Mouse (Mus musculus): Measurements from ENCODE around the gene Helz2. TPM values are rescaled to one million over a fixed set of nuclear protein-coding genes. Genes with fewer than 3 reads are reported as not detected.
"Not testable (repeated sequence)": the region's sequence is repeated elsewhere in the genome, so short reads cannot be mapped to it uniquely, and the experiment has no call there.

The Helz2 gene
- total RNA-seq, 2 experiments from 2014 or later: 1.2 to 1.8 TPM

- DNase-seq (ENCODE audit: low spot score in 2 of 2): no peak
Observed at GRCm38 (mm10) chr2:181201606-181202005, 40.2 kb downstream of the Helz2 start.

- no peak for DNase-seq (ENCODE audit: low spot score in 2 of 2)
Observed at GRCm38 (mm10) chr2:181196628-181197300, 45.1 kb downstream of the Helz2 start.

GRCm38 (mm10) chr2:181193044-181193443 is 48.8 kb downstream of the Helz2 start:
- DNase-seq (ENCODE audit: low spot score in 2 of 2): no peak

- DNase-seq (ENCODE audit: low spot score in 2 of 2): no peak
Observed at GRCm38 (mm10) chr2:181191936-181192335, 49.9 kb downstream of the Helz2 start.

GRCm38 (mm10) chr2:181191385-181191784 is 50.4 kb downstream of the Helz2 start:
- DNase-seq (ENCODE audit: low spot score in 2 of 2): not testable (repeated sequence)

- no peak for DNase-seq (ENCODE audit: low spot score in 2 of 2)
Observed at GRCm38 (mm10) chr2:181189321-181189720, 52.5 kb downstream of the Helz2 start.

GRCm38 (mm10) chr2:181188681-181189080 is 53.1 kb downstream of the Helz2 start:
- DNase-seq (ENCODE audit: low spot score in 2 of 2): no peak

GRCm38 (mm10) chr2:181187121-181188000 is 54.5 kb downstream of the Helz2 start, which contains the start of gene Ppdpf:
Gene Ppdpf, plus strand, starts transcription at chr2:181187247.
- DNase-seq (ENCODE audit: low spot score in 2 of 2): peak; percentile 85 to 92

- peak; percentile 87 to 93 for DNase-seq (ENCODE audit: low spot score in 2 of 2)
Observed at GRCm38 (mm10) chr2:181186635-181187034, 55.2 kb downstream of the Helz2 start.

- DNase-seq (ENCODE audit: low spot score in 2 of 2): no peak
Observed at GRCm38 (mm10) chr2:181180898-181181297, 60.9 kb downstream of the Helz2 start.

GRCm38 (mm10) chr2:181178471-181178870 is 63.4 kb downstream of the Helz2 start:
- DNase-seq (ENCODE audit: low spot score in 2 of 2): no peak

- no peak for DNase-seq (ENCODE audit: low spot score in 2 of 2)
Observed at GRCm38 (mm10) chr2:181178015-181178414, 63.8 kb downstream of the Helz2 start.

Other genes starting within 250 kb of the Helz2 start
- gene Chrna4, start 198.5 kb downstream of the Helz2 start, total RNA-seq (2021): 10 to 100 TPM; 32.4 to 33.7 TPM
- gene Kcnq2, start 106.7 kb downstream of the Helz2 start, total RNA-seq (2021): 100 to 1,000 TPM; 213 to 234 TPM
- 100 to 1,000 TPM; 674 to 713 TPM for gene Eef1a2, start 85.0 kb downstream of the Helz2 start, total RNA-seq (2021)
- gene Ppdpf, start 54.8 kb downstream of the Helz2 start, total RNA-seq (2021): 100 to 1,000 TPM; 135 to 146 TPM
- not detected for gene Ptk6, start 39.2 kb downstream of the Helz2 start, total RNA-seq (2021)
- gene Srms, start 28.8 kb downstream of the Helz2 start, total RNA-seq (2021): under 1 TPM in 1 of 2 experiments, not detected in 1; 0.25 TPM
- not detected for gene Fndc11, start 22.0 kb downstream of the Helz2 start, total RNA-seq (2021)
- 10 to 100 TPM; 17.5 to 18.6 TPM for gene Gmeb2, start 46.0 kb upstream of the Helz2 start, total RNA-seq (2021)
- gene Stmn3, start 72.5 kb upstream of the Helz2 start, total RNA-seq (2021): 1,000 to 10,000 TPM in 1 of 2 experiments, 100 to 1,000 TPM in 1; 968 to 1,016 TPM
- gene Rtel1, start 77.7 kb upstream of the Helz2 start, total RNA-seq (2021): 10 to 100 TPM; 39.5 to 46.1 TPM
- gene Zgpat, start 122.9 kb upstream of the Helz2 start, total RNA-seq (2021): 10 to 100 TPM; 64.3 to 74.5 TPM
- gene Arfrp1, start 123.4 kb upstream of the Helz2 start, total RNA-seq (2021): 10 to 100 TPM; 35.4 to 40.8 TPM
- gene Lime1, start 138.1 kb upstream of the Helz2 start, total RNA-seq (2021): 10 to 100 TPM; 30.3 to 32.0 TPM
- gene Zbtb46, start 217.4 kb upstream of the Helz2 start, total RNA-seq (2021): 10 to 100 TPM; 14.7 to 17.5 TPM